Mouse (Mus musculus): ENCODE data around the gene B130006D01Rik. TPM values are rescaled to one million over a fixed set of nuclear protein-coding genes. Genes with fewer than 3 reads are reported as not detected.
A peak's percentile ranks its signal among the peaks of the same experiment; 100 is the strongest.

Gene B130006D01Rik
- polyA plus RNA-seq, 1 experiment: not detected

GRCm38 (mm10) chr11:95710478-95710877 lies 12.9 kb upstream of the B130006D01Rik start:
- TF ChIP-seq CTCF (IDR thresholded peaks at IDR 0.05; ENCODE audit: insufficient read depth, low read depth, low read length): no peak
- no peak for TF ChIP-seq POLR2A (IDR thresholded peaks at IDR 0.05; ENCODE audit: insufficient read depth, low read depth, low read length)
- H3K4me1 ChIP-seq (ENCODE audit: control insufficient read depth, insufficient read depth, low read length): peaks cover 2% of the 10 kb centered on the region
- no peak overlapping the region for H3K4me3 ChIP-seq (ENCODE audit: insufficient read depth, low read depth, low read length)
- H3K27ac ChIP-seq (ENCODE audit: insufficient read depth, low read depth, low read length): no peak overlapping the region
- WGBS: 83% methylated on average over 7 of the region's 7 CpGs

GRCm38 (mm10) chr11:95712085-95712562 lies 11.3 kb upstream of the B130006D01Rik start:
- H3K4me3 ChIP-seq (ENCODE audit: insufficient read depth, low read depth, low read length): peak overlapping the region; percentile 59
- H3K27ac ChIP-seq (ENCODE audit: insufficient read depth, low read depth, low read length): peak overlapping the region; percentile 95
- H3K4me1 ChIP-seq (ENCODE audit: control insufficient read depth, insufficient read depth, low read length): peaks cover 5% of the 10 kb centered on the region
- TF ChIP-seq CTCF (IDR thresholded peaks at IDR 0.05; ENCODE audit: insufficient read depth, low read depth, low read length): no peak
- TF ChIP-seq POLR2A (IDR thresholded peaks at IDR 0.05; ENCODE audit: insufficient read depth, low read depth, low read length): no peak
- WGBS: 15% methylated on average over 12 of the region's 12 CpGs

- H3K4me3 ChIP-seq (ENCODE audit: insufficient read depth, low read depth, low read length): peak within 1 kb of the TSS; percentile 59
- peak within 1 kb of the TSS; percentile 95 for H3K27ac ChIP-seq (ENCODE audit: insufficient read depth, low read depth, low read length)
- peaks cover 5% of the 10 kb centered on the region for H3K4me1 ChIP-seq (ENCODE audit: control insufficient read depth, insufficient read depth, low read length)
- WGBS: 8% methylated on average over 69 of the region's 103 CpGs
- no peak for TF ChIP-seq CTCF (IDR thresholded peaks at IDR 0.05; ENCODE audit: insufficient read depth, low read depth, low read length)
- TF ChIP-seq POLR2A (IDR thresholded peaks at IDR 0.05; ENCODE audit: insufficient read depth, low read depth, low read length): no peak
These were observed 10.7 kb upstream of the B130006D01Rik start, which contains the start of gene Zfp652 for GRCm38 (mm10) chr11:95712563-95713224. TSS of gene Zfp652 (plus strand) at chr11:95712673.

GRCm38 (mm10) chr11:95713225-95713810 lies 10.1 kb upstream of the B130006D01Rik start:
- TF ChIP-seq POLR2A (IDR thresholded peaks at IDR 0.05; ENCODE audit: insufficient read depth, low read depth, low read length): no peak
- no peak for TF ChIP-seq CTCF (IDR thresholded peaks at IDR 0.05; ENCODE audit: insufficient read depth, low read depth, low read length)
- H3K4me1 ChIP-seq (ENCODE audit: control insufficient read depth, insufficient read depth, low read length): peaks cover 5% of the 10 kb centered on the region
- peak overlapping the region; percentile 26 for H3K27ac ChIP-seq (ENCODE audit: insufficient read depth, low read depth, low read length)
- under 1% methylated on average over 49 of the region's 49 CpGs for WGBS
- H3K4me3 ChIP-seq (ENCODE audit: insufficient read depth, low read depth, low read length): peak overlapping the region; percentile 59

GRCm38 (mm10) chr11:95713811-95714241 lies 9.6 kb upstream of the B130006D01Rik start:
- TF ChIP-seq CTCF (IDR thresholded peaks at IDR 0.05; ENCODE audit: insufficient read depth, low read depth, low read length) (no peak), POLR2A (IDR thresholded peaks at IDR 0.05; ENCODE audit: insufficient read depth, low read depth, low read length) (no peak)
- peak overlapping the region; percentile 26; the same call in 1 of the 2 replicates for H3K27ac ChIP-seq (ENCODE audit: insufficient read depth, low read depth, low read length)
- under 1% methylated on average over 13 of the region's 13 CpGs for WGBS

GRCm38 (mm10) chr11:95714411-95714810 lies 9.0 kb upstream of the B130006D01Rik start:
- TF ChIP-seq POLR2A (IDR thresholded peaks at IDR 0.05; ENCODE audit: insufficient read depth, low read depth, low read length) (no peak), CTCF (IDR thresholded peaks at IDR 0.05; ENCODE audit: insufficient read depth, low read depth, low read length) (no peak)
- 18% methylated on average over 7 of the region's 7 CpGs for WGBS
- H3K27ac ChIP-seq (ENCODE audit: insufficient read depth, low read depth, low read length): no peak overlapping the region

More at GRCm38 (mm10) chr11:95713811-95714241, 9.6 kb upstream of the B130006D01Rik start:
- peaks cover 5% of the 10 kb centered on the region for H3K4me1 ChIP-seq (ENCODE audit: control insufficient read depth, insufficient read depth, low read length)
- peak overlapping the region; percentile 59 for H3K4me3 ChIP-seq (ENCODE audit: insufficient read depth, low read depth, low read length)

GRCm38 (mm10) chr11:95716136-95716535 lies 7.3 kb upstream of the B130006D01Rik start:
- Histone ChIP-seq H3K4me1 (ENCODE audit: control insufficient read depth, insufficient read depth, low read length) (peaks cover 5% of the 10 kb centered on the region), H3K4me3 (ENCODE audit: insufficient read depth, low read depth, low read length) (no peak overlapping the region), H3K27ac (ENCODE audit: insufficient read depth, low read depth, low read length) (no peak overlapping the region)
- TF ChIP-seq CTCF (IDR thresholded peaks at IDR 0.05; ENCODE audit: insufficient read depth, low read depth, low read length): no peak
- TF ChIP-seq POLR2A (IDR thresholded peaks at IDR 0.05; ENCODE audit: insufficient read depth, low read depth, low read length): no peak
- 28% methylated on average over 8 of the region's 8 CpGs for WGBS

More at GRCm38 (mm10) chr11:95714411-95714810, 9.0 kb upstream of the B130006D01Rik start:
- Histone ChIP-seq H3K4me1 (ENCODE audit: control insufficient read depth, insufficient read depth, low read length) (peaks cover 5% of the 10 kb centered on the region), H3K4me3 (ENCODE audit: insufficient read depth, low read depth, low read length) (peak overlapping the region; percentile 59)

- no peak overlapping the region for H3K27ac ChIP-seq (ENCODE audit: insufficient read depth, low read depth, low read length)
- no peak overlapping the region for H3K4me3 ChIP-seq (ENCODE audit: insufficient read depth, low read depth, low read length)
- peaks cover 3% of the 10 kb centered on the region for H3K4me1 ChIP-seq (ENCODE audit: control insufficient read depth, insufficient read depth, low read length)
- WGBS: 77% methylated on average over 3 of the region's 3 CpGs
- TF ChIP-seq CTCF (IDR thresholded peaks at IDR 0.05; ENCODE audit: insufficient read depth, low read depth, low read length) (no peak), POLR2A (IDR thresholded peaks at IDR 0.05; ENCODE audit: insufficient read depth, low read depth, low read length) (no peak)
These were observed 4.0 kb upstream of the B130006D01Rik start for GRCm38 (mm10) chr11:95719356-95719755.

GRCm38 (mm10) chr11:95724466-95724865 lies 1.1 kb downstream of the B130006D01Rik start:
- 94% methylated on average over 4 of the region's 4 CpGs for WGBS

More at GRCm38 (mm10) chr11:95724466-95724865, 1.1 kb downstream of the B130006D01Rik start:
- Histone ChIP-seq H3K4me3 (ENCODE audit: insufficient read depth, low read depth, low read length) (no peak overlapping the region), H3K4me1 (ENCODE audit: control insufficient read depth, insufficient read depth, low read length) (0 out of 2 replicates have a peak, but pooled peaks cover 2% of the 10 kb centered on the region), H3K27ac (ENCODE audit: insufficient read depth, low read depth, low read length) (no peak overlapping the region)
- no peak for TF ChIP-seq POLR2A (IDR thresholded peaks at IDR 0.05; ENCODE audit: insufficient read depth, low read depth, low read length)
- no peak for TF ChIP-seq CTCF (IDR thresholded peaks at IDR 0.05; ENCODE audit: insufficient read depth, low read depth, low read length)

Measured in olfactory bulb, adult 2 months (tissue).